Mouse (Mus musculus): Measurements from ENCODE around the gene Tmem229b. TPM values are rescaled to one million over a fixed set of nuclear protein-coding genes. Genes with fewer than 3 reads are reported as not detected.
"Not testable (repeated sequence)": the region's sequence is repeated elsewhere in the genome, so short reads cannot be mapped to it uniquely, and the experiment has no call there.

The Tmem229b gene
- polyA plus RNA-seq, 1 experiment from 2014 or later, result 66.7 TPM

GRCm38 (mm10) chr12:78974767-78975166 lies 32.7 kb downstream of the Tmem229b start:
- no peak for ATAC-seq
- WGBS, result 89% methylated on average over 5 of the region's 5 CpGs

GRCm38 (mm10) chr12:78973779-78974178 lies 33.6 kb downstream of the Tmem229b start:
- WGBS, result 58% methylated on average over 2 of the region's 2 CpGs
- H3K36me3 ChIP-seq (ENCODE audit: control insufficient read depth, insufficient read depth), result peaks cover 5% of the 10 kb centered on the region; the same call in 1 of the 2 replicates
- H3K27me3 ChIP-seq (replicated peaks; ENCODE audit: control insufficient read depth, insufficient read depth, low read length), result no peaks in the 10 kb centered on the region
- H3K4me1 ChIP-seq (replicated peaks; ENCODE audit: control insufficient read depth, insufficient read depth, low read length), result no peaks in the 10 kb centered on the region
- H3K27ac ChIP-seq (ENCODE audit: low read length), result no peak overlapping the region
- no peak overlapping the region for H3K4me3 ChIP-seq (replicated peaks; ENCODE audit: low read length)
- H3K9ac ChIP-seq (replicated peaks; ENCODE audit: low read depth, low read length), result no peak overlapping the region
- no peaks in the 10 kb centered on the region for H3K9me3 ChIP-seq (ENCODE audit: control insufficient read depth, low read length)
- no peak for ATAC-seq
- H3K4me2 ChIP-seq (ENCODE audit: low read length), result no peak overlapping the region

More at GRCm38 (mm10) chr12:78974767-78975166, 32.7 kb downstream of the Tmem229b start:
- no peak overlapping the region for H3K27ac ChIP-seq (ENCODE audit: low read length)
- no peak overlapping the region for H3K4me3 ChIP-seq (replicated peaks; ENCODE audit: low read length)
- no peak overlapping the region for H3K9ac ChIP-seq (replicated peaks; ENCODE audit: low read depth, low read length)
- no peaks in the 10 kb centered on the region for H3K27me3 ChIP-seq (replicated peaks; ENCODE audit: control insufficient read depth, insufficient read depth, low read length)
- H3K36me3 ChIP-seq (ENCODE audit: control insufficient read depth, insufficient read depth), result peaks cover 5% of the 10 kb centered on the region; the same call in 1 of the 2 replicates
- H3K4me2 ChIP-seq (ENCODE audit: low read length), result no peak overlapping the region
- H3K4me1 ChIP-seq (replicated peaks; ENCODE audit: control insufficient read depth, insufficient read depth, low read length), result no peaks in the 10 kb centered on the region
- H3K9me3 ChIP-seq (ENCODE audit: control insufficient read depth, low read length), result no peaks in the 10 kb centered on the region

GRCm38 (mm10) chr12:78971649-78972048 lies 35.8 kb downstream of the Tmem229b start:
- H3K4me3 ChIP-seq (replicated peaks; ENCODE audit: low read length), result no peak overlapping the region
- no peak for ATAC-seq
- no peaks in the 10 kb centered on the region for H3K9me3 ChIP-seq (ENCODE audit: control insufficient read depth, low read length)
- 32% methylated on average over 2 of the region's 2 CpGs for whole genome bisulfite sequencing
- H3K27me3 ChIP-seq (replicated peaks; ENCODE audit: control insufficient read depth, insufficient read depth, low read length), result no peaks in the 10 kb centered on the region
- no peak overlapping the region for H3K27ac ChIP-seq (ENCODE audit: low read length)
- peaks cover 9% of the 10 kb centered on the region; the same call in 1 of the 2 replicates for H3K36me3 ChIP-seq (ENCODE audit: control insufficient read depth, insufficient read depth)
- no peaks in the 10 kb centered on the region for H3K4me1 ChIP-seq (replicated peaks; ENCODE audit: control insufficient read depth, insufficient read depth, low read length)
- H3K4me2 ChIP-seq (ENCODE audit: low read length), result no peak overlapping the region
- H3K9ac ChIP-seq (replicated peaks; ENCODE audit: low read depth, low read length), result no peak overlapping the region

GRCm38 (mm10) chr12:78970725-78971124 lies 36.7 kb downstream of the Tmem229b start:
- Histone ChIP-seq H3K27me3 (replicated peaks; ENCODE audit: control insufficient read depth, insufficient read depth, low read length) (no peaks in the 10 kb centered on the region), H3K27ac (ENCODE audit: low read length) (no peak overlapping the region), H3K36me3 (ENCODE audit: control insufficient read depth, insufficient read depth) (peaks cover 9% of the 10 kb centered on the region; the same call in 1 of the 2 replicates), H3K9me3 (ENCODE audit: control insufficient read depth, low read length) (no peaks in the 10 kb centered on the region), H3K4me3 (replicated peaks; ENCODE audit: low read length) (no peak overlapping the region), H3K4me2 (ENCODE audit: low read length) (no peak overlapping the region), H3K4me1 (replicated peaks; ENCODE audit: control insufficient read depth, insufficient read depth, low read length) (no peaks in the 10 kb centered on the region), H3K9ac (replicated peaks; ENCODE audit: low read depth, low read length) (no peak overlapping the region)
- ATAC-seq, result no peak
- 74% methylated on average over 7 of the region's 7 CpGs for WGBS

GRCm38 (mm10) chr12:78964496-78964895 lies 42.9 kb downstream of the Tmem229b start:
- H3K4me1 ChIP-seq (replicated peaks; ENCODE audit: control insufficient read depth, insufficient read depth, low read length); H3K27me3 ChIP-seq (replicated peaks; ENCODE audit: control insufficient read depth, insufficient read depth, low read length); H3K9ac ChIP-seq (replicated peaks; ENCODE audit: low read depth, low read length); H3K4me2 ChIP-seq (ENCODE audit: low read length); H3K36me3 ChIP-seq (ENCODE audit: control insufficient read depth, insufficient read depth); H3K27ac ChIP-seq (ENCODE audit: low read length); H3K9me3 ChIP-seq (ENCODE audit: control insufficient read depth, low read length); H3K4me3 ChIP-seq (replicated peaks; ENCODE audit: low read length); ATAC-seq: not testable (repeated sequence)
- WGBS, result 95% methylated on average over 11 of the region's 11 CpGs

GRCm38 (mm10) chr12:78956405-78956804 lies 51.0 kb downstream of the Tmem229b start:
- peaks cover under 1% of the 10 kb centered on the region; the same call in 1 of the 2 replicates for H3K36me3 ChIP-seq (ENCODE audit: control insufficient read depth, insufficient read depth)
- no peak overlapping the region for H3K4me2 ChIP-seq (ENCODE audit: low read length)
- H3K27ac ChIP-seq (ENCODE audit: low read length), result no peak overlapping the region
- no peak overlapping the region for H3K4me3 ChIP-seq (replicated peaks; ENCODE audit: low read length)
- H3K9ac ChIP-seq (replicated peaks; ENCODE audit: low read depth, low read length), result no peak overlapping the region
- WGBS, result 85% methylated on average over 4 of the region's 4 CpGs
- no peaks in the 10 kb centered on the region for H3K4me1 ChIP-seq (replicated peaks; ENCODE audit: control insufficient read depth, insufficient read depth, low read length)
- no peak for ATAC-seq
- H3K9me3 ChIP-seq (ENCODE audit: control insufficient read depth, low read length), result peaks cover 11% of the 10 kb centered on the region
- no peaks in the 10 kb centered on the region for H3K27me3 ChIP-seq (replicated peaks; ENCODE audit: control insufficient read depth, insufficient read depth, low read length)

GRCm38 (mm10) chr12:78952484-78952883 lies 54.9 kb downstream of the Tmem229b start:
- no peaks in the 10 kb centered on the region for H3K36me3 ChIP-seq (ENCODE audit: control insufficient read depth, insufficient read depth)
- no peak overlapping the region for H3K27ac ChIP-seq (ENCODE audit: low read length)
- H3K9me3 ChIP-seq (ENCODE audit: control insufficient read depth, low read length), result peaks cover 11% of the 10 kb centered on the region
- H3K4me2 ChIP-seq (ENCODE audit: low read length), result no peak overlapping the region
- no peaks in the 10 kb centered on the region for H3K4me1 ChIP-seq (replicated peaks; ENCODE audit: control insufficient read depth, insufficient read depth, low read length)
- 48% methylated on average over 3 of the region's 3 CpGs for WGBS
- no peak overlapping the region for H3K9ac ChIP-seq (replicated peaks; ENCODE audit: low read depth, low read length)
- no peak for ATAC-seq
- no peak overlapping the region for H3K4me3 ChIP-seq (replicated peaks; ENCODE audit: low read length)
- no peaks in the 10 kb centered on the region for H3K27me3 ChIP-seq (replicated peaks; ENCODE audit: control insufficient read depth, insufficient read depth, low read length)

- no peaks in the 10 kb centered on the region for H3K36me3 ChIP-seq (ENCODE audit: control insufficient read depth, insufficient read depth)
- no peaks in the 10 kb centered on the region for H3K4me1 ChIP-seq (replicated peaks; ENCODE audit: control insufficient read depth, insufficient read depth, low read length)
- H3K27ac ChIP-seq (ENCODE audit: low read length), result no peak overlapping the region
- H3K4me2 ChIP-seq (ENCODE audit: low read length), result no peak overlapping the region
- H3K4me3 ChIP-seq (replicated peaks; ENCODE audit: low read length), result no peak overlapping the region
- H3K9me3 ChIP-seq (ENCODE audit: control insufficient read depth, low read length), result peaks cover 7% of the 10 kb centered on the region
- H3K27me3 ChIP-seq (replicated peaks; ENCODE audit: control insufficient read depth, insufficient read depth, low read length), result no peaks in the 10 kb centered on the region
- WGBS, result 62% methylated on average over 11 of the region's 11 CpGs
- H3K9ac ChIP-seq (replicated peaks; ENCODE audit: low read depth, low read length), result no peak overlapping the region
- ATAC-seq, result no peak
Observed at GRCm38 (mm10) chr12:78952053-78952452, 55.4 kb downstream of the Tmem229b start.

- no peaks in the 10 kb centered on the region for H3K36me3 ChIP-seq (ENCODE audit: control insufficient read depth, insufficient read depth)
- no peak for ATAC-seq
- no peak overlapping the region for H3K9ac ChIP-seq (replicated peaks; ENCODE audit: low read depth, low read length)
- no peaks in the 10 kb centered on the region for H3K9me3 ChIP-seq (ENCODE audit: control insufficient read depth, low read length)
- WGBS, result 82% methylated on average over 5 of the region's 5 CpGs
- no peak overlapping the region for H3K4me3 ChIP-seq (replicated peaks; ENCODE audit: low read length)
- no peaks in the 10 kb centered on the region for H3K27me3 ChIP-seq (replicated peaks; ENCODE audit: control insufficient read depth, insufficient read depth, low read length)
- no peak overlapping the region for H3K4me2 ChIP-seq (ENCODE audit: low read length)
- no peaks in the 10 kb centered on the region for H3K4me1 ChIP-seq (replicated peaks; ENCODE audit: control insufficient read depth, insufficient read depth, low read length)
- no peak overlapping the region for H3K27ac ChIP-seq (ENCODE audit: low read length)
Observed at GRCm38 (mm10) chr12:78947661-78948060, 59.8 kb downstream of the Tmem229b start.

GRCm38 (mm10) chr12:78947161-78947560 lies 60.3 kb downstream of the Tmem229b start:
- Histone ChIP-seq H3K9ac (replicated peaks; ENCODE audit: low read depth, low read length) (no peak overlapping the region), H3K36me3 (ENCODE audit: control insufficient read depth, insufficient read depth) (no peaks in the 10 kb centered on the region), H3K27ac (ENCODE audit: low read length) (no peak overlapping the region), H3K27me3 (replicated peaks; ENCODE audit: control insufficient read depth, insufficient read depth, low read length) (no peaks in the 10 kb centered on the region), H3K4me1 (replicated peaks; ENCODE audit: control insufficient read depth, insufficient read depth, low read length) (no peaks in the 10 kb centered on the region), H3K4me3 (replicated peaks; ENCODE audit: low read length) (no peak overlapping the region), H3K4me2 (ENCODE audit: low read length) (no peak overlapping the region), H3K9me3 (ENCODE audit: control insufficient read depth, low read length) (no peaks in the 10 kb centered on the region)
- 85% methylated on average over 6 of the region's 6 CpGs for WGBS
- no peak; the same call in 1 of the 2 replicates for ATAC-seq

Data from forebrain, embryonic 16.5 days (tissue).